Mouse (Mus musculus) embryo, embryonic 9.5 days (tissue): Measurements from ENCODE around the gene Ucma.

Source experiments
- DNase-seq: peaks from one replicate; pipeline ENCODE4 v3.0.0-alpha.2; 2017; ENCODE audit errors: extremely low spot score

The Ucma gene

DNA sequence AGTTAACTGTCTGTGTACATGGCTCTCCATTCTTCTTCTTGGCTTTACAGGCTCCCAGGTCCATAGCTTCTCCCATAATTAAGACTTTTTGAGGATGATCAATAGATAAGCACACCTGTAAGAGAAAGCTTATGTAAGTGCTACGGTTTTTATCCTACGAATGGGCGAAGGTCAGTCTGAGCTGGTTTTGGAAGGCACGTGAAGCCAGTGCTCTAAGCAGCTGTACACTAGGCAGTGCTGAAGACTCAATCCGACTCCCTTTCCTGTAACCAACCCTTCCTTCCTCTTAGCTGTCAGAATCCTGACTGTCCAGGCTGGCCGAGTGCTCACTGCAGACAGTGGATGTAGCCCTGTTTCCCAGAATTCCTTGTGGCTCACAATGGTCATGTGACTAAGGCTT is 25.3 kb downstream of the Ucma start:
- DNase-seq = no peak

DNA sequence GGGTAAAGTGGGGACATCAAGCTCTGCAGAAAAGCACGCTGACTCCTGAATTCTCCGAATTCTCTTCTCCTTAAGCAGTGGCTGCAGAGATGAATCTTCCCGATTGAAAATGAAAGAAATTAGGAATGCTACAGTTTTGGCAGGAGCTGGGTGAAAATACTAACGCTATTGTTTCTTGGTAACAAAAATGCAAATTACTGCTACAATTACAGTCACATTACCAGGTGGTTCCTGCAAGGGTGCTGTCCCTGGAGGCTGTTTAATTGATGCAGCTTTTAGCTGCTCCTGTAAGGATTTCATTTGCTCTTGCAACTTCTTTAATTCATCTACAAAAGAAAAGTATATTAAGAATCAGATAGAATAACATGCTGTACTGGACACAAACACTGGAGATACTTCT is 31.2 kb downstream of the Ucma start:
- DNase-seq = no peak

DNA sequence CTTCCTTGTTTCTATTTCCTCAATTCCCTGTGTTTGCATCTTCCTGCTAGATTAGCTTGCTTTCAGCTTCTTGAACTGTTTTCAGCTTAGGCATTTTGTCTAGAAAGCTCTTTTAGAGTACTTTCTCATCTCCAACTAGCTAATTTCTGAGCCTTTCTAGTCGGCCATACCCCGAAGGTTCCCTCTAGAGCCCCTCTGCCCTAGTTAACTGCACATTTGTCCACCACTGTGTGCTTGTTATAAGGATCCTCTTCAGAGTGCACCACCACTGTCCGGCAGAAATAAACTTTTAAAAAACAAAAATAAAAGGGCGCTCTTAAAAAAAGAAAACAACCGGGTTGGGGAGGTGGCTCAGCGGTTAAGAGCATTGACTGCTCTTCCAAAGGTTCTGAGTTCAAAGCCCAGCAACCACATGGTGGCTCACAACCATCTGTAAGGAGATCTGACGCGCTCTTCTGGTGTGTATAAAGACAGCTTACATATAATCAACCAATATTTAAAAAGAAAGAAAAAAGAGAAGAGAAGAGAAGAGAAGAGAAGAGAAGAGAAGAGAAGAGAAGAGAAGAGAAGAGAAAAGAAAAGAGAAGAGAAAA is 36.1 kb downstream of the Ucma start:
- peak; percentile 13 for DNase-seq

DNA sequence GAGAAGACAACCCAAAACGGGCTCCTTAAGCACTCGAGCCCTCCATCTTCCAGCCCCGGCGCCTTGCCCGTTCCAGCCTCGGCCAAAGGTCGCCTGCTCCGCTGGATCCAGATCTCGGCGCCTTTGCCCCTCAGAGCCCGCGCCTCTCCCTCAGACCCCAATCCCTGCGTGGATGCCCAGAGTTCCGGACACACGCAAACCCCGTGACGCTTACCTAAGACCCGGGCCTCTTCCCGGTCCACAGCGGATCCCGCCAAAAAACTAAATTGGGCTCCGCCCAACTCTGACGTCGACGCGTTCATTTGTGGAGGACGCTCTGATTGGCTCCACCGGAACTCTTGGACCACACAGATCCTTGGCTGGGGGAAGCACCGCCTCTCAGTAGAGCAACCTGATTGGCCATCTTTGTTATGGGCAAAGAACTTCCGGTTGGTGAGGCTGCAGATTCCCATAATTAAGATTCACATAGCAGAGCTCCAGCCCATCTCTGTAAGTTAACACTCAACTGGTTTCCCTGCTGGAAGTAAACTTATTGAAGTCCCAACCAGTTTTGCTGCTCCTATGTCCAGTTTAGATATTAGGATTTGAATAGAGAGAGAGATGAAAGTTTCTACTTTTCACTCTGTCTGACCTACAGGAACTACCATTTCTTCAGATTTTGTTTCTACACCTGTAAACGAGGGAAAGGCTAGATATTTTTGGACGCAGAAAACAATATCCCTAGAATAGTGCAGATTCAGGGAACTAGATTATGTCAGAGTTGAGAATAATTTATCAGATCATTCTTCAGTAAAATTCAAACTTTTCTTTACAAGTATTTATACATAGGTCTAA is 36.8 kb downstream of the Ucma start, which contains the start of gene Mcm10:
Mcm10 (minus strand) TSS at position 301 of the 834 bp plus-strand sequence.
- DNase-seq = peak; percentile 94

- no peak for DNase-seq
These were observed 38.7 kb downstream of the Ucma start for GRCm38 (mm10) chr2:5014616-5015015.

DNA sequence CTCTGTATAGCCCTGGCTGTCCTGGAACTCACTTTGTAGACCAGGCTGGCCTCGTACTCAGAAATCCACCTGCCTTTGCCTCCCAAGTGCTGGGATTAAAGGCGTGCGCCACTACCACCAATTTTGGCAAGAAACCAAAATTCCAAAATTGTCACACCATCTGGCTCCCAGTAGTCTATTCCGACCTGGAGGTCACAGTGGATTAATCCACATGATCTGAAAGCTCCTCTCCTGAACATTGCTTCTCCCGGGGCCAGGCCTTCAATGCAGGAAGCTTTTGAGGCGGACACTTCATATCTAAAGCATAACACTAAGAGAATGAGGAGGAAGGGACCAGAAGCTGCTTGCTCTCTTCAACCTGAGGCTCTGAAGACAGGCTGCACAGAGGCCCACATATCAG is 39.6 kb downstream of the Ucma start:
- no peak for DNase-seq

DNA sequence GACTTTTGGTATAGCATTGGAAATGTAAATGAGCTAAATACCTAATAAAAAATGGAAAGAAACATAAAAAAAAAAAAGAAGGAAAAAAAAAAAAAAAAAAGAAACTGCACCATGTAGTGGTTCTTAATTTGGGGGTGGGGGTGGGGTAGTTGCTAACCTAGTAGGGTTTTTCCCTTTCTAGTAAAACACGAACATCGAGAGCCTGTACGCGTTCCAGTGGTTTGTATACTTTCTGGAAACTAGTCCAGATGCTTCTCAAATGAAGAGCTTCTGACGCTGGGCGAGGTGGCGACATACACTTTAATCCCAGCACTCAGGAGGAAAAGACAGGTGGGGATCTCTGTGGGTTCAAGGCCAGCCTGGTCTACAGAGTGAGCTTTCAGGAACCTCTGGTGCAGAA is 41.0 kb downstream of the Ucma start:
- DNase-seq = no peak

DNA sequence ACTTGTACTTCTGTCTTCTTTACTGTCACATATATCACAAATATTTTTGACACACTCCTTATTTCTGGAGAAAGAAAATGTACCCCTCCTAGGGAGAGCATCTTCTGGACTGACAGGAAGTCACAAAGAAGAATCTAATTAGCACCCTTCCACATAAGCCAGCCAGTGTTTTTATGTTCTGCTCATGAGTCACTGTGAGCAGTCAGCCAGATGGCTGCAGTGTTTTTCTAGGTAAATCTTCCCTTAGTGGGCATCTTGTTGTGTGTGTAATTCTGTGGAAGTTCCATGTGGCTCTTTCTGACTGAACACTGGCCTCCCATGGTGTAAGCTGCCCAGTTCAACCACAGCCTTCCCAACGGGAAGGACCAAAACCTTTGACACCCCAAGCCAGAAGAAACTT is 43.8 kb downstream of the Ucma start:
- no peak for DNase-seq

DNA sequence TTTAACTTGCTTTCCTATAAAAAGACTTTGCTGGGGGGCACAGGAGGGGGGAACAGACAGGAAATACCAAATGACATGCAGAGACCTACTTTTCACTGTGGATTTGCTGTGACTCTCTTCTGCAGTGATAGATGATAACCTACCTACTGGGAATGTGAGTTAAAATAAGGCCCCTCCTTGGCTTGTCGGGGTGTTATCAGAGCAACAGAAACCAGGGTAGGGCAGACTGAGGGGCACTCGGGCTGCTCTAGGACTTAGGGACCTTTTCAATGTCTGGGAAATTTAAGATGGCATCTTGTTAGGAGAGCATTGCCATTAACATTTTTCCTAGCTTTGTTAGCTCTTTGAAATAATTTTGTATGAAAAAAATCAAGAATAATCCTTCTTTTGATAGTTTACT is 47.4 kb downstream of the Ucma start:
- no peak for DNase-seq

GRCm38 (mm10) chr2:5023699-5024399 is 47.9 kb downstream of the Ucma start:
- no peak for DNase-seq

DNA sequence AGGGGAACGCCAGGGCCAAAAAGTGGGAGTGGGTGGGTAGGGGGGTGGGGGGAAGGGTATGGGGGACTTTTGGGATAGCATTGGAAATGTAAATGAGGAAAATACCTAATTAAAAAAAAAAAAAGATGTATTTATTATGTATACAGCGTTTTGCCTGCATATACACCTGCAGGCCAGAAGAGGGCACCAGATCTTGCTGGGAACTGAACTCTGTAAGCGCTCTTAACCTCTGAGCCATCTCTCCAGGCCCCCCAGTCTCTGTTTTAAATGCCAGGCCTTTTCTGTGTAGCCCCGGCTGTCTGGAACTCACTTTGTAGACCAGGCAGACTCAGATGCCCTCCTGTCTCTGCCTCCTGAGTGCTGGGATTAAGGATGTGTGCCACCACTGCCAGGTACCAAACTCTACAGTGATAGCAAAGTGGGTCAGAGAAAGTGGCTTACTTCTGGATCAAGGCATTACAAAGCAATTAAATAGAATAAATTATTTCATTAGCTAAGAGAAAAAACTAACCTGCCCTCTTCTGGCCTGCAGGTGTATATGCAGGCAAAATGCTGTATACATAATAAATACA is 49.3 kb downstream of the Ucma start:
- no peak for DNase-seq

GRCm38 (mm10) chr2:5027057-5027456 is 51.1 kb downstream of the Ucma start:
- no peak for DNase-seq

GRCm38 (mm10) chr2:5028047-5028446 is 52.1 kb downstream of the Ucma start:
- no peak for DNase-seq

GRCm38 (mm10) chr2:5029808-5030207 is 53.9 kb downstream of the Ucma start:
- DNase-seq = no peak

DNA sequence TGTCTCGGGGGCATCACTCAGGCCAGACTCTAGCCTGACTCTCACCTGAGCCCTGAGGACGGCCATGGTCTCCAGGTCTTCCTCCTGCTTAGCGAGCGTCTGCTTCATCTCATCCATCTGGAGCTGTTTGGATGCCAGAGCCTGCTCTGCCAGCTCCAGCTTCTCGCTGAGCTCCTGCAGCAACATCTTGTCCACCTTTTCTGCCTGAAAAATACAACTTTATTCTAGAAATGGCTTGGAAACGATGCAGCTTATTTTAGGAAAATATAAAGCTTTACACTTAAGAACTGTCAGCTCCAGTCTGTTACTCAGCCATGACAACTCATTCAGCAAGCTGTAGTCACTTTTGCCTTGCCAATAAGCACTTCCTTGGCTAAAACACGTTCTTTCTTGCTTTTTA is 55.3 kb downstream of the Ucma start:
- no peak for DNase-seq

DNA sequence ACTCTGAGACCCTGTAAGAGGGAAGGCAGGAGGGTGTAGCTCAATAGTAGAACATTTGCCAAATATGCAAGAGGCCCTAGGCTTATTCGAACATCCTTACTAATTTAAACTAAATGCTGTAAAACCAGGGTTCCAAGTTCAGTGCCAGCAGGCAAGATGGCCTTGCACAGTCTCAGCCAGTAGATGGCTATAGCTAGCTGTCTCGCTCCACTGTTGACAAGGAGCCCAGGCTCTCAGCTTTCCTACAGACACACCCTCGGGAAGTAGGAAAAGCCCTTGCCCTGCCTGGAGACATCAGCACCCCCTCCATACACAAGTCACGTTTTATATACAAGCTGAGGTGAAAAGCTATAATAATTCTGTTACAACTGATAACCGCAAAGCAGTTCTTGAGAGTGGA is 56.7 kb downstream of the Ucma start:
- DNase-seq = no peak

DNA sequence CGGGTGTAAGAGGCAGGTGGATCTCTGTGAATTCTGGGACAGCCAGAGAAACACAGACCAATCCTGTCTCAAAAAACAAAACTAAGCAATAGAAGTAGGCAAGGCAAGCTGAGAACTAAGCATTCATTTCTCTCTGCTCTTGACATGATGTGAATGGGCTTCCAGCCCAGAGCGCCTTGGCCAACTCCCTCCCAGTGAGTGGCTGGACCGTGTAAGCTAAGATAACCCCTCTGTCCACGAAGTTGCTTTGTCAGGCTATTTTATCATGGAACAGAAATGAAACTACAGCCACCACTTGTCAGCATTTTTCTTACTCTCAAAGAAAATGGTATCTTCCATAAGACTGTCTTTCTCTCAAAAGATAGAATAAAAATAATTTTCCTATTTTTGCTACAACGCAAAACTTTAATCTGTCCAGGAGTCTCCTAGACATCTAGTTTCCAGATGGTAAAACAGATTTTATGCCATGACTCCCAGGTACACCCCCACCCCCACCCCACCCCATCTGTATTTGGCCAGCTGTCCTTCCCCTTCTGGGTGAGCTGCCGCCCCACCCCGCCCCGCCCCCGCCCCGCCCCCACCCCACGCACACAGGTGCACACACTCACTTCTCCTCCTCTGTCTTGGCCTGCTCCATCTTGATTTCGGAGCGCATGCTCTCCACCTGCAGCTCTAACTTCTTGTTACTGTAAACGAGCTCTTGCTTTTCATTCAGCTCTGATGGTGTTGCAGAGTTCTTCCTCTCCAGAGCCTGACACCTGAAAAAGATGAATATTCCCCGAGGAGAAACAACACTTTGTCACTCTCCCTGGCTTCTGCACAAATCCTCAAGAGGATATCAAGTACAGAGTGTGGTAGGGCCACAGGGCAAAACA is 57.9 kb downstream of the Ucma start:
- DNase-seq = no peak

GRCm38 (mm10) chr2:5034801-5035200 is 58.9 kb downstream of the Ucma start:
- DNase-seq = no peak

- no peak for DNase-seq
These were observed 59.3 kb downstream of the Ucma start for GRCm38 (mm10) chr2:5035241-5035640.
